Mouse (Mus musculus) retina, postnatal 7 days (tissue): Measurements from ENCODE around the gene Itpkc.

Source experiments
- DNase-seq: peaks from one replicate; pipeline ENCODE4 v3.0.0-alpha.2; 2012; ENCODE audit warnings: low read depth, low spot score

The Itpkc gene

DNA sequence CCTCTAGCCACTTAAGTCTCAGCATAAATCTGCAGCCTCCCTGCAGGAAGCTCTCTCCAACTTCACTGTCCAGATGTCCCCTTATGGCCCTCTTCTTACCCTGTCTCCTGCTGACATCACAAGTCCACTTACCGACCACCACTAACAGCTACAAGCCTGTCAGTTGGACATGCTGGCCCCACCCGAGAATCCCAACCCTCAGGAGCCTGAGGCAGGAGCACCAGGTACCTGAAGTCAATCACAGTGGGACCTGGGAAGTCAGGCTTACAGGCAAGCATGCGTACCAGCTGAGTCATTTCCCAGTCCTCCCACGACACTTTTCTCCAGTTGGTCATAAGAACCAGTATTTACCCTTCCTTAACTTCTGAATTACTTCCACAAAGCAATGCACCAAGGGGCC, 34.7 kb downstream of the Itpkc start:
- DNase-seq = no peak

DNA sequence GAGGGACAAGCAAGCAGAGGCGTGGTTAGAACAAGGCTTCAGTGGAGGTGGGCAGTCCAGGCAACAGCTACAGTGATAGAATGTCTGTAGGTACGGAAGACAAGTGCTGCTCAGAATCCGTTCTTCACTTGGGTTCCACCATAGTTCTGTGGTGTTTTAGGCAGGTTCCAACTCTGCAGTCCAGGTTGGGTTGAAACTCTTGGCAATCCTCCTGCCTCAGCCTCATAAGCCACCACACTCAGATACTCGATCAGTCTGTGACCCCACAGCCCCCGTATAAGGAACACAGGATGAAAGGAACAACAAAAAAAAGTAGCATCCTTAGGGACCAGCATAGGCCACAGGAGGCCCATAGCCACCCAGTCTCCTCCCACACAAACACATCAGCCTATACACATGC, 36.0 kb downstream of the Itpkc start:
- no peak for DNase-seq

DNA sequence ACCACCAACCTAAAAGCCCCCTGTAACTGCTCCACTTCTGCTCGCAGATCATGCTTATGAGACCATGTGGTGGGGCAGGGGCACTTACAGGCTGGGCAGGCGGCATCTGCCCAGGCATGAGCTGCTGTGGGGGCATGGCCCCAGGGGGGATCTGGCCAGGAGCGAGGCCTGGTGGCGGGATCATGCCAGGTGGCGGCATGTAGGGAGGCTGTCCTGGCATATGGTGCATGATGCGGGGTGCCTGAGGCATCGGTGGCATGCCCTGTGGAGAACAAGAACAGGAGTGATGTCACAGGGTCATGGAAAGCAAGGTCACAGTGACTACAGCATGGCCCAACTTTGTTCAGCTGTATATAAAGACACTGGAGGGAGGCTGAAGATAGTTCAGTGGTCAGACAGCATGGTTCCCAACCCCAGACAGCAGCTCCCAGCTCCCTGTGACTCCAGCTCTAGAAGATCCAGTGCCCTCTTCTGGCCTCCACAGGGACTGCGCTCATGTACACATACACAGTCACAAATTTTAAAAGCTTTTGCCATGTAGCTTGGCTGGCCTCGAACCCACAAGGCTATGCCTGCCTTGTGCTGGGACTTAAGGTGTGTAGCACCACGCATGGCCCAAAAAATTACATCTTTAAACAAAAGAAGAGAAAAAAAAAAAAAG, 39.1 kb downstream of the Itpkc start:
- DNase-seq = no peak

GRCm38 (mm10) chr7:27185986-27186385, 42.5 kb downstream of the Itpkc start:
- DNase-seq = no peak

DNA sequence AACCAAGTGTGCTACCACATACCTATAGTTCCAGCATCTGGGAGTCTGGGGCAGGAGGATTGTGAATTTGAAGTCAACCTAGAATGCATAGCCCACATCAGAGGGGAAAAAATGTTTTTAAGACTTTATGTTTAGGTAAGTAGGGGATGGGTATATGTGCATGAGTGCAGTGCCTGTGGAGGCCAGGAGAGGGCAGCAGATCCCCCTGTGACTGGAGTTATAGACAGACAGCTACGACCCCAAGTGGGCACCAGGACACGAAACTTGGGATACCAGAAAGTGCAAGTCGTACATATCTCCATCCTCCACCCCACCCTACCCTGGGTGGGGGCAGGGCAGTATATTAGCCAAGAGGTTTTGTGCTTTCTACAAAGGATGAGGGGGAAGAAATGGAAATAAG, 43.5 kb downstream of the Itpkc start:
- DNase-seq = no peak

GRCm38 (mm10) chr7:27182498-27182897, 46.0 kb downstream of the Itpkc start:
- no peak for DNase-seq

DNA sequence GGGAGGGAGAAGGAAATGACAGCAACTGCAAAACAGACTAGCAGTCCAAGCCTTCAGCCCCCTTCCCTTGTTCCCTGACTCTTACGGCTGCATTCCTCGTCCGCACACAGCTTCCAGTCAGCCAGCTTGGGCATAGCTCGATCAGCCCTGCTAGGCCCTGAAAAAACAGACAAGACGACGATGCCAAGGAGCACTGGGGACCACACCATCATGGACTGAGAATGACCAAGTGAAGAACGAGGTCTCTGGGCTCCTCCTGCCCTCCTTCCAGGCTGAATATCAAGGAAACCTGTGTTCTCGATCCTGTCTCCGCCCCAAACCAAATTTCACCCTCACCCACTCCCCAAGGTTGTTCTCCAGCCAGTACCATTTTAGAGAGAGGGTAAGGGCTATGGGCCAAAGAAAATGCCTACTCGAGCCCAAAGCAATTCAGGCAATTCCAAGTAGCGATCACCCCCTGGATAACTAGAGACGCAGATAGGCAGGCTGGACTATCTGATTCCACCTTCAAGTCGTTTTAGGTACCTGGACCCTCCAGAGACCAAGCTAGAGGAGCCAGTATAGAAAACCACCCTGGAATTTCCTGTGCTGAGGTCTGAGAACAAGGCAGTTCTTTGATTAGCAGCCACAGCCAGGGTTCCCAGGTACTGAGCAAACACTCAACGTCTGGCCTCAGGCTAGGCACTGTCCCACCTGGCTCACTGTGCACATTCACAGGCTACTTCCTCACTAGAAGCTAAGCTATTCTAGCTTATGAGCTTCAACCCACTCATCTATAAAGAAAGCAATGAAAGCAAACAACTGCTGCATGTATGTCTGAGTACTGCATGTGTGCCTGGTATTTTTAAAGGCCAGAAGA, 47.4 kb downstream of the Itpkc start, which contains the start of the genes Gm21983 and Mia:
TSS of gene Gm21983 (minus strand) at position 250 of the 859 bp plus-strand sequence.
TSS of gene Mia (minus strand) at position 321 of the 859 bp plus-strand sequence.
- no peak for DNase-seq

DNA sequence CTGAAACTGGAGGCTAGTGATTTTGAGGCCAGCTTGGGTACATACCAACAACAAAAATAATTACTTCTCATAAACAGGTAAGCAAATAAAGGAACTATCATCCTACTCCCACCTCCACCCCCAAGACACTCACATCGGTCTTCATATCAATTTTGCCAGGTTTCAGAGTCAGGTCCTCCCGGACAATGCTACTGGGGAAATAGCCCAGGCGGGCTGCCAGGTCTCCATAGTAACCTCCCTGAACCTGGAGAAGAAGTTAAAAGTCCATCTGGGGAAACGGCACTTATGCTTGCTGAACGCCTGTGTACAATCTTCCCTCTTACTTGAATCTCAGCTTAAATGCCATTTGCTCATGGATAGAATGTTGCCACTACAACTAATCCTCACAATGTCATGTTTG, 48.4 kb downstream of the Itpkc start:
- no peak for DNase-seq

DNA sequence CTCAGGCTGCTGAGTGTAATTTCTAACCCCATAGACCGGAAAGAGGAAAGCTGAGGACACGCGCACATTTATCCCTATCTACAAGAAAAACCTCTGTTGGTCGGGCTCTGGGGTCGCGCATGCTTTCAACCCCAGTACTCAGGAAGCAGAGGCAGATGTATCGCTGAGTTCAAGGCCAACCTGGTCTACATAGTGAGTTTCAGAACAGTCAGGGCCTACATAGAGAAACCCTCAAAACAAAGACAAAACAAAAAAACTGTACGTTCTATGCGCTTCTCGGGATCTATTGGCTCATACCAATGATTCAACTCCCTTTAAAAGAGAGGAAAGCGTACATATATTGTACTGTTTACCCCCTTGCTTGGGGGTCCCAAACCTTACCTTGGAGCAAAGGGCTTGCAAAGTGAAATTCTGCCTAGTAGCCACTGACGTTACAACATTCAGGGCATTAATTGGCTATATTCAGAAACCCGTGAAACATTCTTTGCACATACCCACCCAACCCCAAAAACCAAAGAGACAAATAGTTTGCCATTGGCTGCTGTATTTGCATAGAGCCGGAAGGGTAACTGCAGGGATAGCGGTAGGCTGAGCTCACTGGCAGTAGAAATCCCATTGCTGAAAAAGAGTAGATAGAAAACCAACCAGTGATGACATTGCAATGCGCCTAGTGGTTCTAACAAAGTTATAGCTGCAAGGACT, 49.1 kb downstream of the Itpkc start:
- no peak for DNase-seq

DNA sequence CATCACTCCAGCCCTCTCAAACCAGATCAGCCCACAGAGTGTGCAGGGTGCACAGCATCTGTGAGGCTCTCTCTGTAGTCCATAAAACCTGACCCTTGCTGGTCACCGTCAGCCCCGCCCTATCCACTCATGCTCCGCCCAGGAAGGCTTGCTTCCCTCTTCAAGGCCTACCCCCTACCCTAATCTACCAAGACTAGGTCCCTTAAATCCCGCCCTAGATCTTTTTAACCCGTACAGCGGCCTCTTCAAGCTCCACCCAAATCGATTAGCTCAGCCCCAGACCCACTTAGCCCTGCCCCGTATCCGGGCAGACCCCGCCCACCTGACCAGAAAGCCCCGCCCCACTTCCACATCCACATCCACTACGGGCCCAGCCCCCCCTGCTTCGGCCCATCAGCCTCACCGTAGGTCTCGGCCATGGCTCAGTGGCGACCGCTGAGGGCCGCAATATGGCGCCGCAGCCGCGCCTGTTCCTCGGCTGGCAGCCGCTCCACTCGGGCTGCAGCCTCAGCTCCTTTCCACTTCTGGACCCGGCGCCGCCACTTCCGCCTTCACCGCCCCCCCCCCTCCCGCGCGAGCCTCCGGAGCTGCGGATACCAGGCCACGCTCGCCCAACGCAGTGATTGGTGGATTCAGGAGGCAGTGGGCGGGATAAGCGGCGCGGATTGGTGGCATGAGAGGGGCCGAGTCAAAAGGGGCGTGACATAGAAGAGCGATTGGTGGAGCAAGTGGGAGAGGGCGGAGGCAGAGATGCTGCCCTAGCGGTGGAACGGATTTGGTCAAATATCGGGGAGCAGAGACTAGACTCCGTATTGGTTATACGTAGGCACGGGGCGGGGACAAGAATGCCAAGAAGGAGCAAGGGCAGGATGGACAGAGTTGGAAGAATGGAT, 49.9 kb downstream of the Itpkc start, which contains the start of gene Rab4b:
TSS of gene Rab4b (minus strand) at position 573 of the 893 bp plus-strand sequence.
- peak; percentile 99 for DNase-seq

DNA sequence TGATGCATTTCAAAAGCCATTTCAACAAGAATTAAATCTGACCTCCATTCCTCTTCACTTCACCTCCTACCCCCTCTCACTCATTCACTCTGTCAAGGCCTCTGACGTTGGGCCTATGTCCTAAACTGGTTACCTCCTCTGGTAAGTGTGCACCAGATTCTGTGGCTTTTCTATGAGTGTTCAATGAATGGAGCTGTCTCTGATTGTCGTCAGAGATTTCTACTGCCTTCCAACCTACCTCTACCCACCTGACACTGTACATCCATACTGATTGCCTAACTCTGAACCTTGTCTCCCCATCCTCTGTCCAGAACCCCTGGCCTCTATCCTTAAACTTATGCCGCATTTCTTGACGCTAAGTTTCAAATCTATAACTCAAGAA, 50.5 kb downstream of the Itpkc start:
- no peak for DNase-seq

GRCm38 (mm10) chr7:27174896-27175295, 53.6 kb downstream of the Itpkc start:
- DNase-seq = no peak

- no peak for DNase-seq
Observed at GRCm38 (mm10) chr7:27174496-27174895, 54.0 kb downstream of the Itpkc start.

- DNase-seq = no peak
Observed at GRCm38 (mm10) chr7:27170981-27171380, 57.5 kb downstream of the Itpkc start.

- DNase-seq = no peak
Observed at GRCm38 (mm10) chr7:27168371-27168770, 60.1 kb downstream of the Itpkc start.

DNA sequence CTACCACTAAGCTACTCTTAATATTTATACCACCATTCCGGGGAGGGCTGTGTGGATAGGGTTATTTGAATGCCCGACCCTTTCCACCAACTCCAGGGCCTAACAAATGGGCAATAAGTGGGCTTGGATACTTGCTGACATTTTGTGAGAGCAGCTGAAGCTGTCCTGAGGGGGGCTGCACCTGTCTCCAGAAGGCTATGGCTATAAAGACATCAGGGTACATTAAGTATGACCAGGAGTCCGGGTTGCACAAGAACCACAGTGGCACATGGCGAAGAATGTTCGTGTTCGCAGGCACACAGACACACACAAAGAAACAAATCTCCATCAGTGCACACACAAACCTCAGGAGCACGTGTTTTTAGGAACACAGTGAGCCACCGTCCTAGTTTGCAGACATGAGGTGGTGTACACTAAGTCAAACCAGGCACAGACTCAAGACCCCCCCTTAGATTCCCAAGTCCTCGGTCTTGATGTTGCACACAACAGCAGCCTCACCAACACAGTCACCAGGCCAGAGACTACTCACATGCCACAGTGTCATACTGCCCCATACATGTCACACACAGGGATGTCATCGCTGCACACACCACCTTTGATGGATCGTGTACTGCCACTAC, 60.9 kb downstream of the Itpkc start:
- DNase-seq = no peak

DNA sequence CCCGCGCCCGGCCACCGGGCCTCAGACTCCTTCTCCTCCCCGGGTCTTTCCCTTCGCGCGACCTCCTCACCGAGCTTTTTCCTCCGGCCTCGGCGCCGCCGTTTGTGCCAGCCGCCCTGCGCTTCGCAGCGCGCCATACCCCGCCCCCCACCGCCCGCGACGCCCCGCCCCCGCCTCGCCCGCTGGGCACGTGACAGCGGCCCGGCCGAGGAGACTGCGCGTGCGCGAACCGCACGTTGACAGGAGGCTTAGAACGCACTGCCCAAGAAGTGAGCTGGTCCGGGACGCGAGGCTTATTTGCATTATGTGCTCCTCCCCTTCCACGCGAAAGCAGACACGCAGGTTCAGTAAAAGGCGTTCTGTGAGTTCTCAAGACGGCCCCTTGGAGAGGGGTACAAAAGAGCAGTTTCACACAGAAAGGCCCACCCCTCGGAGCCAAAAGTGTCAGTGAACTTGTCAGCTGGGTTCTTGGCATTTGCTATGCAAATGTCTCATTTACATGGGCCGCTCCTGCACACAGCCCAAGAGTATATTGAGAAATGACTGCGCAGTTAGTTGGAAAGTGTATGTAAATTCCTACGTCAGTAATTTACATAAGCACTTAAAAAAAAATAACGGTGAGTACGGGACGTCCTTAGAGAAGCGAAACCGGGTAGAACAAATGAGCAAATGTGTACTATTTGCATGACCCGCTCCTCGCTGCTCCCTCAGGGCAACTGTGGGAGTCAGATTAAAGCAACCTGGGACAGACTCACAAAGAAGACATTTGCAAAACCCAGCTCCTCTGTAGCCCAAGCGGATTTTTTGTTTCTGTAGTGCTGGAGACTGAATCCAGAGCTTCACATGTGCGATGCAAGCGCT, 61.6 kb downstream of the Itpkc start, which contains the start of gene Egln2:
TSS of gene Egln2 (minus strand) at position 189 of the 861 bp plus-strand sequence.
- peak; percentile 90 for DNase-seq

GRCm38 (mm10) chr7:27166229-27166613, 62.2 kb downstream of the Itpkc start:
- DNase-seq = peak; percentile 62

- DNase-seq = no peak
Observed at GRCm38 (mm10) chr7:27165696-27166095, 62.8 kb downstream of the Itpkc start.
